Mouse (Mus musculus) mouse trophoblast stem cell (cell line): ENCODE measurements around the gene Hexim2.

Experiments
- in situ Hi-C, 2 experiments: fragments of 300-500 bp; cut with MseI, MboI; formaldehyde crosslinking; loops; 2 replicates in 1 of 2; 3 replicates in 1 of 2; pipeline ENCODE4 v1.15.1; 2025

Gene Hexim2

GRCm38 (mm10) chr11:103111881-103112551 is 20.2 kb upstream of the Hexim2 start:
- in situ Hi-C loops, result no loop called here

GRCm38 (mm10) chr11:103112552-103112912 is 19.7 kb upstream of the Hexim2 start:
- in situ Hi-C loops, result no loop called here

GRCm38 (mm10) chr11:103113005-103113404 is 19.2 kb upstream of the Hexim2 start:
- in situ Hi-C loops, result no loop called here

- in situ Hi-C loops, result no loop called here
These were observed 18.5 kb upstream of the Hexim2 start for GRCm38 (mm10) chr11:103113771-103114170.

- in situ Hi-C loops, result no loop called here
These were observed 17.8 kb upstream of the Hexim2 start for GRCm38 (mm10) chr11:103114270-103114943.

- in situ Hi-C loops, result no loop called here
These were observed 16.8 kb upstream of the Hexim2 start for GRCm38 (mm10) chr11:103115163-103116007.

GRCm38 (mm10) chr11:103116008-103116818 is 16.0 kb upstream of the Hexim2 start, which contains the start of gene Hexim1:
TSS of gene Hexim1 (plus strand) at chr11:103116231.
- in situ Hi-C loops, result no loop called here

- in situ Hi-C loops, result no loop called here
These were observed 15.2 kb upstream of the Hexim2 start for GRCm38 (mm10) chr11:103116959-103117590.

- in situ Hi-C loops, result no loop called here
These were observed 14.6 kb upstream of the Hexim2 start for GRCm38 (mm10) chr11:103117591-103118009.

- in situ Hi-C loops, result no loop called here
These were observed 13.4 kb upstream of the Hexim2 start for GRCm38 (mm10) chr11:103118866-103119265.

GRCm38 (mm10) chr11:103119609-103120008 is 12.6 kb upstream of the Hexim2 start:
- in situ Hi-C loops, result no loop called here

- in situ Hi-C loops, result no loop called here
These were observed 11.9 kb upstream of the Hexim2 start for GRCm38 (mm10) chr11:103120315-103120714.

GRCm38 (mm10) chr11:103132576-103133455 is 587 bp downstream of the Hexim2 start:
- in situ Hi-C loops, result no loop called here

- in situ Hi-C loops, result no loop called here
These were observed 1.4 kb downstream of the Hexim2 start for GRCm38 (mm10) chr11:103133456-103134185.

- in situ Hi-C loops, result no loop called here
These were observed 2.0 kb downstream of the Hexim2 start for GRCm38 (mm10) chr11:103134221-103134620.

- in situ Hi-C loops, result no loop called here
These were observed 3.9 kb downstream of the Hexim2 start for GRCm38 (mm10) chr11:103136039-103136577.

- in situ Hi-C loops, result no loop called here
These were observed 7.9 kb downstream of the Hexim2 start for GRCm38 (mm10) chr11:103139951-103140762.

- in situ Hi-C loops, result no loop called here
These were observed 8.5 kb downstream of the Hexim2 start for GRCm38 (mm10) chr11:103140763-103141100.
